Mouse (Mus musculus): ENCODE measurements at regions not wholly inside any gene's neighbourhood (a gene's known extent, or its start where the extent isn't known, plus 50 kb on each side); places are given as distances from the start of the nearest gene placed in this dataset.

DNA sequence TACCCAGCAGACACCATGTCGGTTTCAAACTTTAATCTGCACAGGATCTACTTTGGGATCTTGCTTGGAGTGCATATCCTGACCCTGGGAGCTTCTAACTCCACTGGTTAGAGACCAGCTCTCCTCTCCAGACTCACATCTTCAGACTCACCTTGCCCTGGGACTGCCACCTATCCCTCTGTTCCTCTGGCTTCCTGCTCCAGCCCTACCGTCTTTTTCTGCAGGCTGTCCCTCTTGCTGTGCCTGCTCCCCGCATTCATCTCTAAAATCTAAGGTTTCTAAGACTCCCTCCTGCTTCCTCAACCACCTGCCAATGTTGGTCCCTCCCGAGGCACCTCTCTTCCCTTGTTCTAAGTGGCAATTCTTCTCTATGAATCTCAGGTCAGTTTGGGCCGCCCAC lies 233.2 kb downstream of the Plpp3 start:
- DNase-seq (ENCODE audit: low spot score), result peak; percentile 68

GRCm38 (mm10) chr4:105394366-105394765 lies 237.2 kb downstream of the Plpp3 start:
- no peak for DNase-seq (ENCODE audit: low spot score)

- no peak for DNase-seq (ENCODE audit: low spot score)
Observed at GRCm38 (mm10) chr4:105397451-105397850, 240.3 kb downstream of the Plpp3 start.

DNA sequence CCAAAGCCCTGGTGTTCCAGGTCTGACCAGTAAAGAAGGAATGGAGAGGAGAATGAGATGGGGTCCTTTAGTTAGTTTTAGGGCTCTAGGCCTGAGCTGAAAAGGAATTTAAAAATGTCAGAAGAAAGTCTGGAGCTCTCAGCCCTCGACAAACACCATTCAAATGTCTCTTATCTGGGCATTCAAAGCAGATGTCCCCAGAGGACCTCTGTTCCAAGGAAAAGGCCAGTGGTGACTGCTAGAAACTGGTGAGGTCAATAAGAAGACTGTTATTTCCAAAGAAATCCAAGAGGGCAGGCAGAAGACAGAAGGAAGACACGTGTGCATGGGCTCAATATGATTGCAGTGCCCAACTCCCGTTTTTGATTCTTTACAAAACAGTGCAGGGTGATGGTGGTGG lies 244.9 kb downstream of the Plpp3 start:
- DNase-seq (ENCODE audit: low spot score), result no peak

DNA sequence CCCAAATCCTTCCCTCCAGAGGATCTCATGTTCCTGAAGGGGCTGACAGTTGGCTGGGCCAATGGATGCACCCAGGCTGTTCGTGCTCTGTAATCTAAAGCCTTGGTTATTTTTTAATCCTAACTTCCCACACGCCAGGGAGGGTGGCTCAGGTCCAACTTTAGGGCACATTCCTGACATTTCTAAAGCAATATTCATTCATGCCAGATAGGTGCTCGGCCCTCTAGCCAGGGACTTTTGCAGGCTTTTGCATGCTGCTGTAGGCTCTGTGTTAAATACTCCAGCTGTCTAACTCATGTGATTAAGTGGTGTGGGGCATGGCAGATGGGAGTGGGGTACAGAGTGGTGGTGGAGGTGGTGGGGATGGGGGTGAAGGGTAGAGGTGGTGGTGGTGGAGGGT lies 246.0 kb downstream of the Plpp3 start:
- DNase-seq (ENCODE audit: low spot score), result no peak

GRCm38 (mm10) chr4:105403686-105404085 lies 246.5 kb downstream of the Plpp3 start:
- DNase-seq (ENCODE audit: low spot score), result no peak

DNA sequence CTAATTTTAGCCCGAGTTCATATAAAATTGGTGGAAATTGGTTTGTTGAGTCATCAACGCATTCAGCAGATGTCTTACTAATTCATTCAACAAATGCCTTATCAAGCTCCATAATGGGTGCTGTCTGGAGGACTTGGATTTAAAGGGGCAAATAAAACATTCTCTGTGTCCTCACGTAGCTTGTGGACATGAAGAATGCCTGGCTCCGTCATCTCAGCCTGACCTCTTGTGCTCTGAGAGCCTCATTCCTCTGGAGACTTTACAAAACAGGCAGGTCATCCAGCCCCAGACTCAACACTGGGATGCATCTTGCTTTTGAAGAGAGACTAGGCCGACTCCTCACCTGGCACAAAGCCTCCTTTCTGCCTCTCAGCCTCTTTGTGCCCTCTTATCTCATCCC lies 248.6 kb downstream of the Plpp3 start:
- no peak for DNase-seq (ENCODE audit: low spot score)

- DNase-seq (ENCODE audit: low spot score), result no peak
Observed at GRCm38 (mm10) chr4:105406786-105407464, 249.8 kb downstream of the Plpp3 start.

DNA sequence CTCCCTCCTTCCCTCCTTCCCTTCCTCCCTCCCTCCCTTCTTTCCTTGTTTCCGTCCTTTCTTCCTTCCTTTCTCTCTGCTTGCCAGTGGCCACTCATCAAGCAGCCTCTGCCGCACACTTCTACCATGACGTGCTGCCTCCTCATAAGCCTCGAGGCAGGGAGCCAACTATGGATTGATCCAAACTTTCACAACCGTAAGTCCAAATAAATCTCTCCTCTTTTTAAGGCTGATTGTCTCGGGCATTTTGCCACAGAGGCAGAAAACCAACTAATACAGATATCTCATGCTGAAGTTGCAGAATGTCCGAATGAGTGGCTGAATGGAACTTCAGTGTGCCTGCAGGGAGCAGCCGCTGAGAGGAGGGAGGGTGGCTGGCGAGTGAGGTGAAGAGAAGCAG lies 251.7 kb downstream of the Plpp3 start:
- no peak for DNase-seq (ENCODE audit: low spot score)

- DNase-seq (ENCODE audit: low spot score), result no peak
Observed at GRCm38 (mm10) chr4:105417166-105417565, 260.0 kb downstream of the Plpp3 start.

DNA sequence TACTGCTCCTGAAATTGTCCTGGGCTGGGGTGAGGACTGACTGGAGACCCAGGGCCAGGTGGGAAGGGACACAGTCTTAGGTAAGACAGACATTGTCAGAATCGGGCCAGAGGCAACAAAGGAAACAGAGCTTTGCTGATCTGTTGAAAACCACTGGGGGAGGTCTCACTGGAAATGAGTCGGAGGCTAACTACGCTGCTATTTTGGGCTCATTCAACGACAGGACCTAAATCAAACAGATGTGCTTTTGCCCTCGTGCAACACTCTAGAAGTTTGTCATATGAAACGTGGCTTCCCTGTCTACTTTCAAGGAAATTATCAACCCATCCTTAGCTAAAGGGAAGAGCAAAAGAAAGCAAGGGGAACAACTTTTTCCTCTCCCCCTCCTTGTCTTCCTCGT lies 265.3 kb downstream of the Plpp3 start:
- DNase-seq (ENCODE audit: low spot score), result no peak

GRCm38 (mm10) chr4:105423727-105424201 lies 266.6 kb downstream of the Plpp3 start:
- DNase-seq (ENCODE audit: low spot score), result no peak

DNA sequence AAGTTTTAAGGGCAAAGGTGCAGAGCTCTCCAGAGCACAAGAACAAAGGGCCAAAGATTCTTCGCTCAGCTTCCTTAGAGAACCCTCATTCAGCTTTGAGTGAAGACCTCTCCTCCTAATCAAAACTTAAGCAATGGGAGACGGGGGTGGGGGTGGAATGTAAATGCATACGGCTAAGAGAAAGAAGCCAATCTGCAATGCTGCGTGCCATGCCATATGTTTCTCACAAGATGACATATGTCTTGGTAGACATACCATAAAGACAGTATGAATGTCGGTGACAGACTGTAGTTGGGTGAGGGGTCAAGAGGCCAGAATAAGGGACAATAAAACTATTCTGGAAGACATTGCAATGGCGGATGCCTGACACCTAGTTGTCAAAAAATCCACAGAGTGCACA lies 267.9 kb downstream of the Plpp3 start:
- DNase-seq (ENCODE audit: low spot score), result no peak

GRCm38 (mm10) chr4:105427581-105427980 lies 270.4 kb downstream of the Plpp3 start:
- no peak for DNase-seq (ENCODE audit: low spot score)

DNA sequence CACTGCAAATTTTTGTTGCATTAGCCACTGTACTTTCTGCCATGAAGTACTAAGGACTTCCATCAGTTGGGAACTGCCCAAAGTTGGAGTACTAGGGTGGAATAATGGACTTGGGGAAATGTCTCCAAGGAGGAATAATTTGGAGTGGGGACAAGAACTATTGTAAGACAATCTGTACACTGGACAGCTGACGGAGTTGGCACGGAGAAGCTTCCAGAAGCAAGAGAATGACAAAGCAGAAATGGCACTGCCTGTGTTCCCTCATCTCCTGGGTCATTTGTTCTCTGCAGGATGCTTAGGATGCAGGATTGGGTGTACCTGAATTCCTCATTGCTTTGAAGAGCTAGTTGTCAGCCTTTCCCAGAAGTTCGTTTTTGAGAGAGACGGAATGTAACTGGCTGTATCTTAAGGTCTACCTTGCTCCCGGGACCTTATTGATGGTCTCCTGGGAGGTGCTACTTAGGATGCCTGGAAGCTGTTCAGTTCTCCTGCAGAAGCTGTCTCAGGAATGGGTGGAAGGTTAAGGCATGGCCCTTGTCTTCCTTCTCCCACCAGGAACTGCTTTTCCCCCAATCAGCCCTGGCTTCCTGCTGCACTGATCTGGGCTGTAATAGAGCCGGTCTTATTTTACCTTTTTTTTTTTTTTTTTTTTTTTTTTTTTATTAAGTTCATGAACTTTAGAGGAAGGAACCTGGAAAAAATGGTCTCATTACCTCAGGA lies 272.4 kb downstream of the Plpp3 start:
- DNase-seq (ENCODE audit: low spot score), result no peak

DNA sequence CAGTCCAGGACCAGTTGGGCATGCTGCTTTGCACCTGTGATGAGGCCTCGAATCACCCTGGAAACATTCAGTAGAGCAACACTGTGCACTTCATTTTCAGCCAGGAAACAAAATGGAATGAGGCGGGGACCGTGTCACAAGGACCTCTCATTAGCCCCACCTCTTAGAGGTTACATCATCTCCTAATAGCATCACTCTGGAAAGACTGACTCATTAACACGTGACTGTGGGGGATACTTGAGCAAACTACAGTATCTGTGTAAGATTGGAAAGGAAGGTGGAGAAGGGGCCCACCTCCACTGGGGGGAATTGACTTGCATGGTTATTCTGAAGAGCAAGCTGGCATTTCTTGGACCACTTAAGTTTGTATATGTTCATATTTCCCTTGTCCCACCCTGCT lies 275.3 kb downstream of the Plpp3 start:
- DNase-seq (ENCODE audit: low spot score), result no peak

DNA sequence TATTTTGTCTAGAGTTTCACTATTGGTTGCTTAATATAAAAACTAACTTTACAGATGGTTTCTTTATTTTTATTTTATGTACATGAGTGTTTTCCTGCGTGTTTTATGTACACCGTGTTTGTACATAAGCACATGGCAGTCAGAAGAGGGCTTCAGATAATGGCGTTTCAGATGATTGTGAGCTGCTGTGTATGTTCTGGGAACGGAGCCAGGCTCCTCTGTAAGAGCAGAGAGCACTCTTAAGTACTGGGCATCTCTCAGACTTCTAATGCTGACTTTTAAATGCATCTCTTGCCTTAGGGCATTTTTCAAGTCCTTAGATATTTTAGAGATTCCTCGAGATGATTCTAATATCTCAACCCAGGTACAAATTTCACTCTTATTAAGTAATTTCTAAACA lies 280.0 kb downstream of the Plpp3 start:
- DNase-seq (ENCODE audit: low spot score), result no peak

GRCm38 (mm10) chr4:105449046-105449860 lies 292.1 kb downstream of the Plpp3 start:
- no peak for DNase-seq (ENCODE audit: low spot score)

GRCm38 (mm10) chr4:105450881-105451280 lies 293.7 kb downstream of the Plpp3 start:
- no peak for DNase-seq (ENCODE audit: low spot score)

DNA sequence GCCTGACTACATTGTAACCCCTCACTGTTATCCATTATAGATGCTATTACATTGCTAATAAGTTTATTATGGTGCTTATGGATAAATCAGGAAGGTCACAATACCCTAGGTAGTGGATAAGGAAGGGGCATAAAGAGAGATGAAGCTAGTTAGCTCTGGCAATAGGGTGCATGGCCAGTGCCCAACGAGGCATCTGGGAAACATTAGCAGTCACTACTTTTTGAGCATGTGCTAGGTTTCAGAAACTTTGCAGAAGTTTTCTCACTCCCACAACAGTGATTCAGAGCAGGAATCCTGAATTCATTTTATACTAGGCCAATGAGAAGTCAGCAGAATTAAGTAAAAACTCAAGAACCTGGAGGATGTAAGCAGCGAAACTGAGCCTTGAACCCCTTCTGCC lies 294.7 kb downstream of the Plpp3 start:
- DNase-seq (ENCODE audit: low spot score), result no peak

DNA sequence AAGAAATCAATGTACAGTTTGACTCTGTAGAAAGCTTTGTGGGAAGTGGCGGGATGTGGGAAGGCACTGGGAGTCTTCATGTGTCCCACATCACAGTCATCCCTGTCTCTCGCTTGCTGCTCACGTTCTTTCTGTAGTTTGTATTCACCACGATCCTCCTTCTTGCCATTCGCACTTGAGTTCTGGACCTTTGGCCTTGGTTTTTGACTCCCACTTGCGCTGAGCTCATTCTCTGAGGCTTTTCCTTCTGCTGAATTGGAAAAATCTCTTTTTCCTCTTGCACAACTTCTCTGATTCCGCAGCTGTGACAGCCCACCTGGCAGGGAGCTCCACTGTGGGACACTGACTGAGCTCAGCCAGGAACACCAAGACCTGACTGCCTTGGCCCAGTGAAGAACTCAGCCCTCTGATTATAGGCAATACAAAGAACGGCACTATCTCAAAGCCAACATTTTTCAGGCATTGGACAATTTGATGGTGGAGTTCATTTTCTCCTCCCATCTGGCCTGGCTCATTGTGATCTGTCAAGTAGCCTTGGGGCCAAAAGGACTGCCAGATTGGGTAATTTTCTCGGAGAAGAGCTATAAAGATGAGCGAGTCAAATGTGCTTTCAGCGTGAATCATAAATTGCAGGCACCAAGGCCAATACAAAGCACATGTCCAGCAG lies 299.9 kb downstream of the Plpp3 start:
- DNase-seq (ENCODE audit: low spot score), result no peak

DNA sequence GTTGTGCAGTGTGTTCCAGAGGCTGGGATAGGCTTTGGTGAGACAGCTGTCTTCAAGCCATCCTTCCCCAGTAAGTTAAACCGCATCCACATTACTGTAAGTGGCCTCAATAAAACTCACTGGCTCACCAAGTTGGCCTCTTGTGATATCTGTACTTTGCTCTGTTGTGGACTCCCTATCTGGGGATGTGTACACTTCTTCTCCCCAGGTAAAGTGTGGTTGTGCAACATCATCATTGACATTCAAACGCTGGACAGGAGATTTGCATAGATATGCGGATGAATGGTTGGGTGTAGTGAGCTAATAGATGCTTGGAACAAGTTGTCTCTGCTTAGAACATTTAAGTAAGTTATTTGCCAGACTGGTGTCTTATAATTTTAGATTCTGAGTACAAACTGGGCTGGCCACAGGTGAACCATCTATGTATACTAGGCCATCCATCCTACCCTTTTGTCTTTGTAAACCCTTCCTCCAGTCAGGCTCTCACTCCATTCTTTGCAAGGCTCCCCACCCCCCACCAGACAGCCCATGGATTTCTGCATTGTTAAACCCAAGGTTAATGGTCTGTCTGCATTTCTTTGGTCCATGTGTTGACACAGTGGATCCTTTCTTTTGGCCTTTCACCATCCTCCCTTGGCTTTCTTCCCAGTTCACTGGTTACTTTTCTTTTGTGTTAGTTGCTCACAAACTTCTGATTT lies 303.0 kb downstream of the Plpp3 start:
- no peak for DNase-seq (ENCODE audit: low spot score)

All from retina, embryonic 14.5 days (tissue).